Mouse (Mus musculus): ENCODE data around the gene Hoxc6.

Hoxc6 gene

GRCm38 (mm10) chr15:102990461-102991397 is 7.3 kb upstream of the Hoxc6 start, which contains the start of gene Hoxc8:
Hoxc8 (plus strand) TSS chr15:102990607.
- DNase-seq (ENCODE audit: low spot score) = no peak

GRCm38 (mm10) chr15:102991782-102992181 is 6.3 kb upstream of the Hoxc6 start:
- no peak for DNase-seq (ENCODE audit: low spot score)

GRCm38 (mm10) chr15:102992206-102992605 is 5.9 kb upstream of the Hoxc6 start:
- no peak for DNase-seq (ENCODE audit: low spot score)

- DNase-seq (ENCODE audit: low spot score) = no peak
Measured at GRCm38 (mm10) chr15:102992863-102993262, 5.2 kb upstream of the Hoxc6 start.

DNA sequence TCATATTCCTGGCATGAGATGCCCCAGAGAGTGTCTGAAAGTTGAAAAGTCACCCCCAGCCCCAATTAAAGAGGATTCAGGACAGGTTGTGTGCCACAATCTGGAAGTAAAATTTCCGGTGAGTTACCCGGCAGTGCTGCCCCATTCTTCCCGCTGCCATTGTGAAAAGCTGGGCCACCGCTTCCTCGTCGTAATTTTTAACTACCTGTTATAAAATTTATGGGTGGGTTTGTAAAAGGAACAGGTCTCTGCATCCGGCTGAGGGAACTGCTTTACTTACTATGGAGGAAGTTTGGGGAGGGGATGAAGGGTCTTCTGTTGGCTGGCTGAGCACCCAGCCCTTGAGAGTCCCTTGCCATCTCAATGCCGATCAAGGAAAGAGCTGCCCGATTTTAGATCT is 1.5 kb upstream of the Hoxc6 start:
- no peak for DNase-seq (ENCODE audit: low spot score)

GRCm38 (mm10) chr15:102997431-102997830 is 626 bp upstream of the Hoxc6 start:
- DNase-seq (ENCODE audit: low spot score) = no peak

DNA sequence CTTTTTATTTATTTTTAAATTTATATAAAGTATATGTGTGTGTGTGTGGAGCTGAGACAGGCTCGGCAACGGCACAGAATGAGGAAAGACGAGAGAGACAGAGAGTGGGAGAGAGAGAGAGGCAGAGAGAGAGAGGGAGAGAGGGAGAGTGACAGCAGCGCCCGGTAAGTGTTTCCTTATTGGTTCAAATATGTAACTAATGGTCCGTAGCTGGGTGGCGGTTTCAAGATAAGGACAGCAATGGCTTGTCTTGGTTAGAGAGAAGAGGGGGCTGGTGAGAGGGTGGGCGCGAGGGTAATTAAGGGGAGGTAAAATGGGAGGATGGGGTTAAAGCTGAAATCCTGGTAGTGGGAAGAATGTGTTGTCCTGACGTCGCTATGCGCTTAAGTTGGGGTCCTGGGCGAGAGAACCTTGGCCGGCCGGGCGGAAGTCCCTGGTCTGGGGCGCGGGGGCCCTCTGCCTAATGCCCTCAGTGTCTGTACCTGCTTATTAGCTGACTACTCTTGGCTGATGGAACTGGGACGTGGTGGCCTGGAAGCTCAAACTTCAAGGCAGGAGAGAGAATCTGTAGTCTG is 638 bp downstream of the Hoxc6 start:
- DNase-seq (ENCODE audit: low spot score) = peak; percentile 79

DNA sequence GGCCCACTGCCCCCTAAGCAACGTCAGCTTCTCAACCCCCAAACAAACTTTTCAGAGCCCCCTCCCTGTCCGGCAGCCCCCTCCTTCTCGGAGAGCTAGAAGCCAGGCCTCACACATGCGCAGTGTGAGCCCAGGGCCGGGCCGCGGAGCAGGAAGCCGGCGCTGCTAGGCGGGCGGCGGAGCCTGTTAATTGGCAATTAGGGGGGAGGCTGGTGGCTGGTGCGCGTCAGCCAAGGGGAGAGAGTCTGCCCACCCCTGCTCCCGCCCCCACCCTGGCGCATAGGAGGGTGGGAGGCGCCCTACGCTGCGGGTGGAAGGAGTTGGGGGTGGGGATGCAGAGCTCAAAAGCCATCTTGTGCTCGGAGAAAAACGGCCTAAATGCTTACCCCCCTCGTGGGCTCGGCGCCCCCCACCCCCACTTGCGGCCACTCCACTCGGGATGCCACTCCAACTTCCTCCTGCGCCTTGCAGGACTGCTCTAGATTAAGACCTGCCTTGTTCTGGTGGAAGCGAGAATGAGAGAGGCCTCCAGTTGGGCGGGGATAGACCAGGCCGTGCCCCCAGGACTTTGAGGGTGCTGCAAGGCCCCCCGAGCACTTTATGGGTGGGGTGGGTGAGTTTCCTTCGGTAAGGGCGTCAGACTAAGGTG is 1.2 kb downstream of the Hoxc6 start:
- peak; percentile 98 for DNase-seq (ENCODE audit: low spot score)

DNA sequence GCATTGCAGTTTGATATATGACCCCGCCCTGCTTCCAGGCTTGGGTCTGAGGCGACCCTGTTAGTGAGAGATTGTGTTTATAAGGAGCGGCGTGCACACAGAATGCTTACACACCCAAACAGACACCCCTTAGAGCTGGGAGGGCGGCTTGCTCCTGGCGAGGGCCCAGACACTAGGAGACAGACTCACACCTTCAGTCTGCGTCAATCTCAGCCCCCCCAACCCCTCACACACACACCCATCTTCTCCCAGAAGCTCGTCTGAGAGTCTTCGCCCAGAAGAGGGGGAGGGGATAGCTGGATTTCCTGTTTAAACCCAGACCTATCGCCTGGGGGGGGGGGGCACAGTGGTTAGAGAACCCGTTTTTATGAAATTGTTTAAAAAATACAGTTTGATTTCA is 1.9 kb downstream of the Hoxc6 start:
- peak; percentile 78 for DNase-seq (ENCODE audit: low spot score)

DNA sequence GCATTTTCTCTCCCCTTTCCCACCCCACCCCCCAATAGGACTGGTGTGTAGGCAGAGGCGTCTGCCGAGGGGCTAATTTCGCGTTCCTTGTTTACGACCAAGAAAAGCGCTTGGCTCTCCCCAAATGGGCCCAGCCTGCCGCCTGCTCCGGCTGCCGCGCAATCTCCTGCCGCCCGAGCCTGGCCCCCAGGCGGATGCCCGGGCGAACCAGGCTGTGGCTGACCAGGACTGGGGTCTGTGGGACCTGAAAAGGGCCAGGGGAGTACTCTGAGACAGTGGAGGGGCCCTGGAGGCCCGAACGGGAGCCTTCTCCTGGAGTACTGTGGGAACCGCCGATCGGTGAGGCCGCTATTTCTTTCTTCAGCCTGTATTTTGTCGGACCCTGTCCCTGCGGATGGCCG is 2.4 kb downstream of the Hoxc6 start:
- peak; percentile 69 for DNase-seq (ENCODE audit: low spot score)

- peak; percentile 54 for DNase-seq (ENCODE audit: low spot score)
Measured at GRCm38 (mm10) chr15:103001370-103001769, 3.3 kb downstream of the Hoxc6 start.

- peak; percentile 84 for DNase-seq (ENCODE audit: low spot score)
Measured at GRCm38 (mm10) chr15:103002156-103002555, 4.1 kb downstream of the Hoxc6 start.

- DNase-seq (ENCODE audit: low spot score) = no peak
Measured at GRCm38 (mm10) chr15:103002821-103003448, 4.9 kb downstream of the Hoxc6 start.

DNA sequence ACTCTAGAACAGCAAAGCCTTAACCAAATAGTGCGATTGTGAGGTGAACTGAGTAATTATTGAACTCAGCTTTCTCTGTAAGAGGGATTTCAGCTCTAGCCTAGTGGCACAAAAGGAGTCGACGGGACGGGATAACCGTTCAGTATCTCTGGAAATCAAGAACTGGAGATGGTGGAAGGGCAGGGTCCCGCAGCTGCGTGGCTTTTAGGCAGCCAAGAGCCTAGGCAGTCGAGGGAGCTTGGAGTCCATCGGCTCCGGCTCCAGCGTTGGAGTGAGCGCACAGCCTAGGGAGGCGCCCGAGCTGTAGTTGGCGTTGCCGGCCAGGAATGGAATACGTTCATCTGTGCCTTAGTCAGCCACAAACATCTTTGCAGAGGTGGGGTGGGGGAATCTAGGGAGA is 7.3 kb downstream of the Hoxc6 start:
- DNase-seq (ENCODE audit: low spot score) = peak; percentile 69

DNA sequence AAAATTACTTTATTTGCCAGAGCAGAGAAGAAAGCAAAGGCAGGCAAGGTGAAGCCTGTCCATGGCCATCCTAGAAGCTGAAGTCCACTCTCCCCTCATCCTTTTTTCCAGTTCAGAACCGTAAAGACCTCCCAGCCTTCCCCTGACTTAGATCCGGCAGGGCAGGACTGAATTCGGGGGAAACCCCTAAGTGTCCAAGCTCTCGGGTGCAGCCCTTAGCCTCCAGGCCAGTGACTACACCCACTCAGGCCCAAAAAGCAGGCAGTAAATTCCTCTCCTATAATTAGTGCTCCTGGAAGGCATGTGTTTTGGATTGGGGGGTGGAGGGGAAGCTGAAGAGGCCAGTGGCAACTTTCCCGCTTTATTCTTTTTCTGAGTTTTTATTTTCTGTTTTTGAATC is 7.7 kb downstream of the Hoxc6 start:
- peak; percentile 38 for DNase-seq (ENCODE audit: low spot score)

- no peak for DNase-seq (ENCODE audit: low spot score)
Measured at GRCm38 (mm10) chr15:103006326-103006725, 8.3 kb downstream of the Hoxc6 start.

GRCm38 (mm10) chr15:103009265-103010111 is 11.4 kb downstream of the Hoxc6 start:
- DNase-seq (ENCODE audit: low spot score) = no peak

GRCm38 (mm10) chr15:103010112-103010846 is 12.2 kb downstream of the Hoxc6 start:
- no peak for DNase-seq (ENCODE audit: low spot score)

- DNase-seq (ENCODE audit: low spot score) = no peak
Measured at GRCm38 (mm10) chr15:103010847-103011555, 12.9 kb downstream of the Hoxc6 start.

GRCm38 (mm10) chr15:103011928-103012486 is 13.9 kb downstream of the Hoxc6 start:
- DNase-seq (ENCODE audit: low spot score) = no peak

All from MN1 (cell line).